Mouse (Mus musculus): ENCODE measurements around the gene Ncs1.
A peak's percentile ranks its signal among the peaks of the same experiment; 100 is the strongest.

Ncs1 gene

DNA sequence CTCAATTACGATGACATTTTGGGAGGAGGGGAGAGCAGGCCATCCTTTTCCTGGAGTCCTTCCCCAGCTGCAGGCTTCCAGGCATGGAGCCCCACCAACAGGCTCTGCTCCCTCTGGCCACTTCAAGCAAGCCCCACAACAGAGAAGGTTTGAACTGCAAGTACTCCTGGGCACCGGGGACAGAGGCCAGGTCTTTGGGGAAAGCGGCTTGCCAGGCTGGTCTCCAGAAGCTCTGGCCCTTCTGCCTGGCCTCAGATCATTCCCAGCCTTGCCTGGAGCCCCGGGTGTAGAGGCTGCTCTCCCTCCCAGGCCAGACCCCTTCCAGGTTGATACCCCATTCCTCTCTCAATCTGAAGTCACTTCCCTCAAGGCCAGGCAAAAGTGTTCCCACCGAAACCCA is 572 bp upstream of the Ncs1 start:
- DNase-seq (ENCODE audit: low spot score): no peak

DNA sequence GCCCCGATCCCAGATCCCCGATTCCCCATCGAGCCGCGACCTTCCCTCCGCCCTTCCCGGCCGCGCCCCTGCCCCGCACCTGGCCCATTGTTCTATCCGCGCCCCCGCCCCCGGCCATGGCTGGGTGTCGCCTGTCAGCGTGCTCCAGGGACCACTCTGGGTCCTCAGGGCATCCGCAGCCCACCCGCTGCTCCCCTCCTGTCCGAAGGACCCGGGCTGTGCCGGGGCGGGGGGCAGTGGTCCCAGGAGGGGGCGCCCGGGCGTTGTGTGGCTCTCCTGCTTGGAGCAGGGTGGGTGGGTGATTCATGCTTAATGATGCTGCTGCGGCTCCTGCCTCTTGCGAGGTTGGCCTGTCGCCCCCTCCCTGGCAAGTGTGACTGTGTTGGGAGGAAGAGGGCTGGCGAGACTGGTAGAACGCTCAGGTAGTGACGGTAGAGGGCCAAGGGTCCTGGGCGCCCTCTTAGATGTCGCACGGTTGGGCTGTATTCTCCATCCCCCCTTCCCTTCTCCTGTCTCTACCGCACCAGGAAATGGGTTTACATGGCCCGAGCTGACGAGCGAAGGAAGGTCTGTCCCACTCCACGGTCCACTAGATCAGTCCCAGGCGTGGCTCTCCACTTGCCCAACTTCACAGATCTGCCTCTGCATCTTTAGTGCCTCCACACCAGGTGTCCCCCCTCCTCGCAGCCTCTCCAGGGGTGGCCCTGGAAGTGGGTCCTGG is 788 bp downstream of the Ncs1 start:
- DNase-seq (ENCODE audit: low spot score): no peak

DNA sequence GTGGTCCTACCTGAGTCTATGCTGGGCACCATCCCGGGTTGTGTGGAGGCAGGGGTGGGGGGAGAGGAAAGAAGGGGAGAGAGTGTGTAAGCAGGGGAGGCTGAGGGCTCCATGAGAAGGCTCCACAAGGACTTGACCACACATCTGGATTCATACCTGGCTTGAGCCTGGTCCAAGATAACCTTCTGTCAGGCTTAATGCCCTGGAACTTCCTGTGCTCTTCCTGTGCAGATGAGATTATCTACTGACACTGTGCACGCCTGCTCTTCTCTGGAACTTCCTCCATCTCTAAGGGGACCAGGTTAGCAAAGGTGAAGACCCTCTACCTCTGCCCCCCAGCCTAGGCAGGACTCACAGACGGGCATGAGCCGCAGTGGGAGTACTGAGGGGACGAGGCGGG is 3.2 kb downstream of the Ncs1 start:
- DNase-seq (ENCODE audit: low spot score): no peak

DNA sequence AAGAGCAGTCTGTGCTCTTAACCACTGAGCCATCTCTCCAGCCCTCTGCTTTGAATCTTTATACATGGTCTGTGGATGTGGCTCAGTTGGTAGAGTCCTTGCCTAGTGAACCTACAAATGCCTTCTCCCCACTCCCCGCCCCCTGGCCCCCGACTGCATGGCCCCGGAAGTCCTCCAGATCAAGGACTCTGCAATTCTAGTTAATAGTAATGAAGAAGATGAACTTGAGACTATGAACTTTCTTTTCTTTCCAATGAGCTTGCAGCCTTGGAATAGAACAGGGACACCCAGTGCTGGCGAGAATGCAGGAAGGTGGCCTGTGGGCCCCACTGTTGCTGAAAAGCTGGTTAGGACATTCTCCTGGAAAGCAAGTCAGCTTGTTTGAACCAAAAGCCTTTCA is 6.5 kb downstream of the Ncs1 start:
- no peak for DNase-seq (ENCODE audit: low spot score)

DNA sequence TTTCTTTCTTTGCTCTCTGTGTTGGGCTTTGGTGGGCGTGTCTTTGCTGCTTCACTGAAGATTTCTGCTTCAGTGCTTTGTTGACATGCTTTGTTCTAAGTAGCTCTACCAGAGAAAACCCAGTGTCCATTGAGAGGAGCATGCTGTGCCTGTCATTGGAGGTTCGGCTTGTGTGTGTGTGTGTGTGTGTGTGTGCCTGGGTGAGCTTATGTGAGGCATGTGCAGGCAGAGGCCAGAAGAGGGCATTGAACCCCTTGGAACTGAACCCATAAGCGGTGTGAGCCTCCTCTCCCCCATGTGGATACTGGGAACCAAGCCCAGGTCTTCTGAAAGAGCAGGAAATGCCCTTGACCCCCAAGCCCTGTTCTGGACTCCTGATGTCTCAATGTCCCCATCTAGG is 7.8 kb downstream of the Ncs1 start:
- DNase-seq (ENCODE audit: low spot score): no peak

DNA sequence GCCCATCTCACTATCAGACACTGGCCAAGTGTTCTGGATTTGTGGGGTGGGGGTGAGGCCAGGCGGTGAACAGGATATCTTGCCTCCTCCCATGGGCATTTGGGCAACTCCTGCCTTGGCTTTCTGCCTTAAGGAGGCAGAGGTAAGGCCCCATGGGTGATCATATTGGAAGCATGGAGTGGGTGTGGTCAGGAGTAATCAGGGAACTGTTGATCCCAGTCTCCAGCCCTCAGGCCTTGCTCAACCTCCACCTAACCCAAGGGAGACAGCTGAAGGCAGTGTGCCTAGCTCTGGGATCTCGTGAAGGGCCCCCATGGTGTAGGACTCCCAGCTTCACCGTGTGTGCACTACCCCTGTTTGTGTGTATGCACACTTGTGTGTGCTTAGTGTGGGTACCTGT is 9.2 kb downstream of the Ncs1 start:
- DNase-seq (ENCODE audit: low spot score): peak; percentile 38

DNA sequence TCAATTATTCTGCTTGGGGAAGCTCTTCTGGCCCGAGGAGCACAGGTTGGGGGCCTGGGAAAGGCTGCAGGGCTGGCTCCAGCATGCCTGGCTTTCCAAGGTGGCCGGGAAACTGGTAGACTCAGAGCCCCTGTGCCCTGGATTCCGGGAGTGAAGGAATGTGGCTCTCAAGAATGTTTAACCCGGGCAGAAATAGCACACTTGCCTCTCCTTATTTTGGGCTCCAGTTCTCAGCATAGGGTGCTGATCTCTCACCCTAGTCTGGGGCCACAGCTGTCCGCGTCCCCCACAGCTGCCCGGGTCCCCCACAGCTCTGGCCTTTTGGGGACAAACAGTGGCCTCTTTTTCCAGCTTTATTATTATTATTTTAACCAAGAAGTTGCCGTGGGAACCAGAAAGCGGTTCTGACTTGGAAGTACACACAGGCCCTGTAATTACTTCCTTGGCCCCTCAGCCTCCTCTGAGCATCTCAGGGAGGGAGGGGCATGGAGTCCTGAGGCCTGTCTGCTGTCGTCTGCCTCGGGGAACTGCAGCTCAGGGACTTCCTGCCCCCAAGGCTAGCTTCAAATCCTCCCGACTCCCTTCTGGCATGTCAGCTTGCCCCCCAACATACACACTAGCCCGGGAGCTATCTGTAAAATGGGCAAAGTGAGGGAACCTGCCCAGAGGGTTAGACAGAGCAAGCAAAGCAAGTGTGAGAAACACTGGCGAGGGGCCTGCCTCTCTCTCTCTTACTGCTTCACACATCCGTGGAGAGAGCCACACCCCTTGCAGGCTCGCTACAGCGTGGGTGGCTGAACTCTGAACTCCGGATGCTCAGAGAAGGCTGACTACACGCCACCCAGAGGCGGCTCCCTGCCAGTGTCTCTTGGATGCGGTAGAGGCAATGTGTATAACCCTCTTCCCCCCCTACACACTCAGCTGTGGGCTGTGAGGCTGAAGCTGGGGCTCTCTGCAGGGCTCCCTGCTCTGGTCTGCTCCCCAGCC is 10.6 kb downstream of the Ncs1 start:
- DNase-seq (ENCODE audit: low spot score): peak; percentile 57

DNA sequence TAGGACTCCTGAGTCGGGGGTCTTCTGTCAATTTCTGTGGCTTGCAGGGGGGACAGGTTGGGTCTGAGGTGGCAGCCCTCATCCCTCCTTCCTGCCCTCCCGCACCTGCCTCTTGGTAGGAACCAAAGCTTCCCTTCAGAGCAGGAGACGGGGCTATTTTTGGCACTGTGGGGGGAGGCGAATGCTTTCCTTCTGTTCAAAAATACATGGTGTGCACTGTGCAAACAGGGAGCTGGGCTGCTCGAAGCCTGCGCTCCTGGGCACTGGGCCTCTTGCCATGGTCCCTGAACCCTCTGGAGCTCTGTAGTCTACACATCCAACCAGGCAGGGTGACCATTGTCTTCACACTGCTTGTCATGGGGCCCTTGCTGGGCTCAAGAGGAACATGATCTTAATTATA is 11.5 kb downstream of the Ncs1 start:
- no peak for DNase-seq (ENCODE audit: low spot score)

DNA sequence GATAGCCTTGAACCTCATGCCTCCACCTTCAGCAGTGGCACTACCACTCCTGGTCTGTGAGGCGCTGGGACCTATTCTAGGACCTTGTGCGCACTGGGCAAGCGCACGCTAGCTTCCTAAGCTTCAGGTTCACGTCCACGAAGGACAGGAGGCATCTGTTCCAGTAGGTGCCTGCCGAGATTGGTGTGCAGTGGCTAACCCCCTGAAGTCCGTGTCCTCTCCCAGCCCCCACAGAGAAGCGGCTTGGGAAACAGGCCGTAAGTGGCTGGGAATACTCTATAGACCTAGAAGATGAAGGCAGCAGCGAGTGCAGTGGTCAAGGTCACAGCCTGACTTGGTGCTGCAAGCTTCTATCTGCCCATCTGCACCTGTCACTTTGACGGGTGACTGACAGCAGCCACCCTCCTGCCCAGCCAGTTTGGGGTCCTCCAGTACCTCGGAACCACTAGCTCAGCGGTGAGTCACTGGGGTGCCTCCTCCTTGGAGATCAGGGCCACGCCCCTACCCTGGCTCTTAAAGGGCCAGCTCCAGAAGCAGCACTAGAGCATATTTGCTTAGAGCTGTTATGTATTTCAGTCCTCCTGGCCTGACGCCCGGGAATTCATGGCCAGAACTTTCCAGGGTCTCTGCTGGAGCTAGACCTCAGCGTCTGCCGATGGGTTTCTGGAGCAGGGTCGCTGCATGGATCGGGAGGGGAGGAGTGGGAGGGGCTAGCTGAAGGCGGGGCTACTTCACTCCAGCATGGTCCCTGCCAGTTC is 13.2 kb downstream of the Ncs1 start:
- peak; percentile 68 for DNase-seq (ENCODE audit: low spot score)

DNA sequence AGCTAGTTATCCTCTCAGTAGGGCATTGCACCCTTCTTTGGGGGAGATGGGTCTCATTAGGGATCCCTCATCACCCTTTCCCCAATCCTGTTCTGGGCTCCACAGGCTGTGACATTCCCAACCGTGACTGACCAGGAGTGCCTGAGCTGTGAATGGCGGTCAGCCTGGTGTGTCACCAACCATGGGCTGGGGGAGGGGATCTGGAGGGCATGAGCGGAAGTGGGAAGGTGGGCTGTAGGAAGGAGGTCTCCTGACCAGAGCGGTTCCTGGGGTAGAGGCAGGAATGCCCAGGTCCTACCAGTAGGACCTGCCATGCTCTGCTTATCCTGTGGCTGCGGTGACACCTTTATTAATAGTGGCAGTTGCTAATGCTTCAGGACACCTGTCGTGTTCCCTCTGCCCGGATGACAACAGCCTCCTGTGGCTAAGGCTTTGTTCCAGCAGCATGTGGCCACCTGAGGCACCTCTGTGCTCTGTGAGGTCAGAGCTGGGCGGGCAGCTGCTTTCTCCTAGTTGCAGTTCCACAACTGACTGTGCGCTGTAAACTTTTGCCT is 13.8 kb downstream of the Ncs1 start:
- DNase-seq (ENCODE audit: low spot score): no peak

DNA sequence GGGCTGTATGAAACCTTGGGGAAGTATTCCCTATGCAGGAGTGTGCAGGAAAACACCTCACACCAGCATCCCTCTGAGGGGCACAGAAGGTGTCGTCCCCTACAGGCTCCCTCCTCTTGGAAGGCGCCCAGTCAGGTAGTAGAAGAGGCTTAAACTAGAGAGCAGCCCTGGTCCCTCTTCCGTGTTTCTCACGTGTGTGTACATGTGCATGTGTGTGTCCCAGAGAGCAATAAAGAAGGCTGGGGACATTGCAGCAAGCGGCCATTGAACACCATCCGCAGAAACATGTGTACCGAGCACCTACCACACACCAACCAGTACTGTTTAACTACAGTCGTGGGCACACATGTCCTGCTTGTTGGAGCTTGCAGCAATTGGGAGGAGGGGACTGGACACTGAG is 14.9 kb downstream of the Ncs1 start:
- DNase-seq (ENCODE audit: low spot score): no peak

DNA sequence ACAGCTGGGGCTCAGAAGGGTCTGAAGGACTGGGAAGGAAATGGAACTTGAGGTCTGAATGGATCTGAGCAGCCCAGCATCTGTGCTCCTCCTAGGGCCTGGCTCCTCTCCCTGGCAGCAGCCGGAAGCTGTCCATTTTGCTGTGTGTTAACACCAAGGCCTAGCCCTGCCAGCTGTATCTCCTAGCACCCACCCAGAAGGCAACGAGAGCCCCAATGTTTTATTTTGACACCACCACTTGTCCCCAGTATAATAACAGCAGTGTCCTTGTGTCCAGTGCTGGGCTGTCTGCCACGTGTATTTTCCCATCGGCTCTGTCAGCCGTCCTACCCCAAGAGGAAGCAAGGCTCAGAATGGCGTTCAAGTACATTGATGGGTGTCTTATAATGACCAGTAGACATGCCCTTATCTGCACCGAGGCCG is 17.4 kb downstream of the Ncs1 start:
- DNase-seq (ENCODE audit: low spot score): no peak

DNA sequence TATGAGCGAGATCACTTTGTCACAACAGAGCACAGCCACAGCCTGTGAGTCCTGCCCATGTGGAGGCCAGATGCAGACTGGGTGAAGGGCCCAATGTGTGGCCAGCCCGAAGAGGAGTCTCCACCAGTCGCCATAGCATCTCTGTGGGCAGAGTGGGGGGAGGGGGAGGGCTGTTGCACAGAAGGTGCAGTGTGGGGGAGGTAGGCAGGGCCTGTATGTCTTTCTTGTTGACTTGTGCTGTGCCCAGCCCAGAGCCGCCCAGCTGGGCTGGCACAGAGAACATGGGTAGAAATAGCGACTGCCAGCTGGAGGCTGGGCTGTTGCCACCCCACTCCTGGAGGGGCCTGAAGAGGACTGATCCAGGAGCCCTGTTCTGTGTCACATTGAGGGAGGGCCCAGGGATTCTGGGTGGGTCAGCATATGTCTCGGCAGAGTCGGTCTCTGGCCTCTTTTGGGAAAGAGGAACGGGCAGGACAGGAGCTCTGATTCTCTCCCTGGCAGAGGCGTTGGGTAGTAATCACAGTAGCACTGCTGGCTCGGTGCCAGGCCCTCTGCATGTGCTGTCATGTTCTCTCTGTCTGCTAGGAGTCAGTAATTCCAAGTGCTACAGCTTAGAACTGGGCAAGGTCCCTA is 18.2 kb downstream of the Ncs1 start:
- peak; percentile 86 for DNase-seq (ENCODE audit: low spot score)

DNA sequence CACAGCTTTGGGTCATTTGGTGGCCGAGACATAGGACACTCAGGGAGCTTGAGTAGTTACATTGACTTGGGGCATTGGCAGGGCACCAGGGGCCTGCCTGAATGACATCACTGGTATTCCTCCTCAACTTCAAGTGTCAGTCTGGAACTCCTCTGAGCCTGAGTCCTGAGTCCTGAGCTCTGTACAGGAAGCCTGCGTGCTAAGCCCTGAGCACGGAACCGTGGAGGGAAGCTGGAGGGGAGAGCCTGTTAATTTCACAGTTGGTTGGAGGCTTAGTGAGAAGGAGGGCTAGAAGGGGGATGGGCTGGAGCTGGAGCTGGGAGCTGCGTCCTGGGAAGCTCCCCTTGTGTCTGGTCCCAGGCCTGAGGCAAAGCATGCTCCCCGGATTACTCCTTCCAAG is 21.8 kb downstream of the Ncs1 start:
- DNase-seq (ENCODE audit: low spot score): no peak

DNA sequence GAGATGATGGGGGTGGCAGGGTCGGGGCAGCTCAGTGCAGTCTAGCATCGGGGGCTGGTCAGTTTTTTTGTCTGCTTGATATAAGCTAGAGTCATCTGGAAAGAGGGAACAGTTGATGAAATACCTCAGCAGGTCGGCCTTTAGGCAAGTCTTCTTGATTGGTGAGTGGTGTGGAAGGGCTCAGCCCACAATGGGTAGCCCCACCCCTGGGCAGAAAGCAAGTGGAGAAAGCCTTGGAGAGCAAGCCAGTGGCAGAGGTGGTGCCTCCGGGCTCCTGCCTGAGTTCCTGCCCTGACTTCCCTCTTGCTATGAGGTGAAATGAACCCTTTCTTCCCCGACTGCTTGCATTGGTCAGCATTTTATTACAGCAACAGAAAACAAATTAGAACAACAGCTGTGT is 23.0 kb downstream of the Ncs1 start:
- DNase-seq (ENCODE audit: low spot score): no peak

DNA sequence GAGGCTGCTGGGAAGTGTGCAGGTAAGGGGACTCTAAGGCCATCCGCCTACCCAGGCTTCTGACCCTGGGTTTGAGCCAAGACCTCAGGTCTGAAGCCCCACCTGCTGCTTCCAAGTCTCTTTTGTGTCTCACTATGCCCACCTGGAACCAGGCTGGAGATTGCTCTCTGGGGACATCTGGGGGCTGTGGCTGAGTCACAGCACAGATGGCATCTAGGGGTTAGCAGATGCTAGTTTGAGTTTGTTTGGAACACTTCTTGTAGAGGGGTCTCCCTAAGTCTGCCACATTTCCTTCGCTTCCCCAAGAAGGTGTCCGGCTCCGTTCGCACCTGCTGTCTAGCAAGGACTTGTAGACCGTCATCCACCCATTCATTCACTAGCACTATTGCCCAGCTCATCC is 23.6 kb downstream of the Ncs1 start:
- no peak for DNase-seq (ENCODE audit: low spot score)

DNA sequence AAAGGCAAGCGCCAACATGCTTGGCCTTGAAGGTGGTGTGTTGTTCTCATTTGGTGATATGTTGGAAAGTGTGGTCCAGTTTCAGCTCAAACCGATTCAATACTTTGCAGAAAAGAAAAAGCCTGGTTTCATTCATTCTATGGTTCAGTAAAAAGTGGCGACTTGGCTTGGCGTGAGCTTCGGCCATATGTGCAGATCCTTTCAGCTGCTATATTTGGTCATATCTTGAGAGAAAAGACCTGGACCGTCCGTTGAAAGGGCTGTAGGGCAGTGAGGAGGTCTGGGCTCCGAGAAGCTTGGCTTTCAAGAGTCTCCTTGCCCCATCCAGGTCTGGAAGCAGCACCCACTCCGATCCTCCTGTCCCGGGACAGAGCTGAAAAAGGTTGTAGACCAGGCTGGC is 24.2 kb downstream of the Ncs1 start:
- no peak for DNase-seq (ENCODE audit: low spot score)

DNA sequence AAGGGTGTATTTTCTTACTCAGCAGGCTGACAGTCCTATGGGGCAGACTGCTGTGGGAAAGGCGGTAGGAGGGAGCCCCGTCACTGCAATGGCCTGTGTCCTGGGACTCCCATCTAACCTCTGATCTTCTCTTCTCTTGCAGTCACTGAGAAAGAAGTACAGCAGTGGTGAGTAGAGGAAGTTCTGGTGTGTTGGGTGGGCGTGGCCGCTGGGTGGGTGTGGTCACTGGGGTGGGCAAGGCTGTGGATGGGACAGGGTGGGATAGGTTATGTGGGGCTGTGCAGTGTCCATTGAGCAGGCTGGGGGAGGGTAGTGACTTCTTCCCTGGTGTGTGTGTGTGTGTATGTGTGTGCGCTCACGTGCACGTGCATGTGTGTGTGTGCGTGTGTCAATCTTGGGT is 24.8 kb downstream of the Ncs1 start:
- DNase-seq (ENCODE audit: low spot score): no peak

DNA sequence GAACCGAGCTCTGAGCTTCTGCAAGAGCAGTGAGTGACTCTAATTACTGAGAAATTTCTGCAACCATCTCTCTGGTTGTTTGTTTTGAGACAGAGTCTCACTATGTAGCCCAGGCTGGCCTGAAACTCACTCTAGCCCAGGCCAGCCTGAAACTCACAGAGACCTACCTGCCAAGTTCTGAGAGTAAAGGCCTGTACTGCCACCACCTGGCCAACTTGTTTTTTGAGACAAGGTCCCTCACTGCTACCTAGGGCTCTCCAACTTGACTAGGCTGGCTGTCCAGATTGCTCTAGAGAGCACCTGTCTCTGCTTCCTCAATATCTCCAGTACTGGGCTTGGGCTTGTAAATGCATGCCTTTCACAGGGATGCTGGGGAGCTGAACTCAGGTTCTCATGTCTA is 25.4 kb downstream of the Ncs1 start:
- no peak for DNase-seq (ENCODE audit: low spot score)

DNA sequence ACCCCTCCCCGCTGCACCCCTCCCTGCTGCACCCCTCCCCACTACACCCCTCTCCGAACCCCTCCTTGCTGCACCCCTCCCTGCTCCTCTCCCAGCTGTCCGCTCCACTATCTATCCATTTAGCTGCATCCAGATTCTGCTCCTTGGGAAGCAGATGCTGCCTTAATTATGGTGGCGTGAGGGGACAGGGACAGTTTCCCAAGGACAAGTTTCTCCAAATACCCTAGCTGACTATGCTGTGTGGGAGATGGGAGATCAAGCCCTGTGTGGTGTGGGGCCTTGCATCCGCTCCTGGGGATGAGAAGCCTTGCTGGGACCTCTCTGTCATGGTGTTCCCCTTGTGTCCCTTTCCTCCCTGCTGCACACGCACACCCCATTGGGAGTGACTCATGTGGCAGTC is 29.4 kb downstream of the Ncs1 start:
- no peak for DNase-seq (ENCODE audit: low spot score)

DNA sequence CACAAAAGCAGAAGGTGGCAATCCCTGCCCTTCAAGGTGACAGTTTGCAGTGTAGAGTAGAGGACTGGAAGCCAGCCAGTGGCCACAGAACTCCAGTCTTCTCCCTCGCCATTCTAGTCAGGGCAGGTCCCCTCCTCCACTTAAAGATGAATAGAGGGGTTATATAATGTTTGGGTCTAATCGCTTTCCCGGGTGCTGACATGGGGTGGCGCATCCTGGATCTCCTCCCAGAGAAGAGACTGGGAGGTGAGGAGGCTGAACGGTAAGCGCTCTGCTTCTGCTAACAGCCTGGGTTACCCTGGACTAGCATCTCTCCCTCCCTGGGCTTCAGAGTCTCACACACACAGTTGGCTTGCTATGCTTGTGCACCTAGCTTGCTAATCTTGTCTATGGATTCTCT is 32.2 kb downstream of the Ncs1 start:
- no peak for DNase-seq (ENCODE audit: low spot score)

DNA sequence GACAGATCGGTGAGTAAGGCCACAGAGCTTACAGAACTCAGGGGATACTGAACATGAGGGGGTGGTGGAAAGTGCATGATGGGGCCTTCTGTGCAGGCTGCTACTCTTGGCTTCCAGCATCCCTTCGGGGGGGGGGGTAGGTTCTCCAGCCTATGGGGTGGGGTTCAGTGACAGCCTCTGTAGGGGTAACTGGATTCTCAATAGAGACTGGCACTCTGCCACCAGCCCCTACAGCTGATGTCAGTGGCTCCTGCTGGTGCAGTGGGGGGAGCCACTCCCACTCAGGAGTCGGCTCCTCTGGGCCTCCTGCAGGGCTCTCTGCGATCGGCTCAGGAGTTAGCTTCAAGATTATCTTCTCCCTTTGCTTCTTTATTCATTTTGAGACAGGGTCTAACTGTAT is 32.9 kb downstream of the Ncs1 start:
- no peak for DNase-seq (ENCODE audit: low spot score)

All from adipocyte (in vitro differentiated cells).